Mouse (Mus musculus): Measurements from ENCODE around the gene Ptpre.
"Not testable (repeated sequence)": the region's sequence is repeated elsewhere in the genome, so short reads cannot be mapped to it uniquely, and the experiment has no call there.

Ptpre gene

GRCm38 (mm10) chr7:135575319-135576069 lies 38.2 kb downstream of the Ptpre start:
- ATAC-seq (ENCODE audit: insufficient number of reproducible peaks, low FRiP score, low TSS enrichment) = not testable (repeated sequence)

- no peak for ATAC-seq (ENCODE audit: insufficient number of reproducible peaks, low FRiP score, low TSS enrichment)
Observed at GRCm38 (mm10) chr7:135576329-135576728, 39.0 kb downstream of the Ptpre start.

GRCm38 (mm10) chr7:135578715-135579325 lies 41.5 kb downstream of the Ptpre start:
- ATAC-seq (ENCODE audit: insufficient number of reproducible peaks, low FRiP score, low TSS enrichment) = no peak

GRCm38 (mm10) chr7:135580306-135581091 lies 43.2 kb downstream of the Ptpre start:
- no peak for ATAC-seq (ENCODE audit: insufficient number of reproducible peaks, low FRiP score, low TSS enrichment)

- ATAC-seq (ENCODE audit: insufficient number of reproducible peaks, low FRiP score, low TSS enrichment) = no peak
Observed at GRCm38 (mm10) chr7:135581128-135581527, 43.8 kb downstream of the Ptpre start.

GRCm38 (mm10) chr7:135585125-135585687 lies 47.9 kb downstream of the Ptpre start:
- no peak for ATAC-seq (ENCODE audit: insufficient number of reproducible peaks, low FRiP score, low TSS enrichment)

GRCm38 (mm10) chr7:135586402-135586801 lies 49.1 kb downstream of the Ptpre start:
- ATAC-seq (ENCODE audit: insufficient number of reproducible peaks, low FRiP score, low TSS enrichment) = no peak

GRCm38 (mm10) chr7:135587821-135588575 lies 50.7 kb downstream of the Ptpre start:
- 0 out of 2 replicates have a peak, but pooled peaks have one; percentile 36 for ATAC-seq (ENCODE audit: insufficient number of reproducible peaks, low FRiP score, low TSS enrichment)

- no peak for ATAC-seq (ENCODE audit: insufficient number of reproducible peaks, low FRiP score, low TSS enrichment)
Observed at GRCm38 (mm10) chr7:135588620-135589309, 51.5 kb downstream of the Ptpre start.

- ATAC-seq (ENCODE audit: insufficient number of reproducible peaks, low FRiP score, low TSS enrichment) = no peak
Observed at GRCm38 (mm10) chr7:135591461-135591860, 54.2 kb downstream of the Ptpre start.

- no peak for ATAC-seq (ENCODE audit: insufficient number of reproducible peaks, low FRiP score, low TSS enrichment)
Observed at GRCm38 (mm10) chr7:135593286-135593685, 56.0 kb downstream of the Ptpre start.

GRCm38 (mm10) chr7:135593825-135594224 lies 56.5 kb downstream of the Ptpre start:
- ATAC-seq (ENCODE audit: insufficient number of reproducible peaks, low FRiP score, low TSS enrichment) = no peak

- ATAC-seq (ENCODE audit: insufficient number of reproducible peaks, low FRiP score, low TSS enrichment) = no peak
Observed at GRCm38 (mm10) chr7:135594676-135595075, 57.4 kb downstream of the Ptpre start.

- no peak for ATAC-seq (ENCODE audit: insufficient number of reproducible peaks, low FRiP score, low TSS enrichment)
Observed at GRCm38 (mm10) chr7:135595640-135596174, 58.4 kb downstream of the Ptpre start.

GRCm38 (mm10) chr7:135597006-135597405 lies 59.7 kb downstream of the Ptpre start:
- no peak for ATAC-seq (ENCODE audit: insufficient number of reproducible peaks, low FRiP score, low TSS enrichment)

GRCm38 (mm10) chr7:135597604-135598289 lies 60.5 kb downstream of the Ptpre start:
- no peak for ATAC-seq (ENCODE audit: insufficient number of reproducible peaks, low FRiP score, low TSS enrichment)

- ATAC-seq (ENCODE audit: insufficient number of reproducible peaks, low FRiP score, low TSS enrichment) = no peak
Observed at GRCm38 (mm10) chr7:135598303-135598855, 61.1 kb downstream of the Ptpre start.

GRCm38 (mm10) chr7:135600076-135600475 lies 62.8 kb downstream of the Ptpre start:
- no peak for ATAC-seq (ENCODE audit: insufficient number of reproducible peaks, low FRiP score, low TSS enrichment)

All from cerebellum, adult (tissue).